Mouse (Mus musculus) thymus, adult 2 months (tissue): ENCODE data around the gene Tmem132b. TPM values are rescaled to one million over a fixed set of nuclear protein-coding genes. Genes with fewer than 3 reads are reported as not detected.

Source experiments
- DNase-seq: peaks from one replicate; pipeline ENCODE4 v3.0.0; 2021
- H3K27ac ChIP-seq: fragments of 200-500 bp; 2 replicates; pipeline ENCODE4 v1.5.1; 2012; ENCODE audit warnings: low read length, control low read depth; ENCODE audit not compliant: control insufficient read depth, insufficient read depth
- H3K27me3 ChIP-seq: fragments of 200-500 bp; 2 replicates; pipeline ENCODE4 v1.6.1; 2012; ENCODE audit warnings: mild to moderate bottlenecking, low read length, moderate library complexity, mixed read lengths; ENCODE audit not compliant: control insufficient read depth, insufficient read depth
- H3K36me3 ChIP-seq: fragments of 200-500 bp; 2 replicates; pipeline ENCODE4 v1.6.1; 2012; ENCODE audit warnings: mild to moderate bottlenecking, low read length, moderate library complexity; ENCODE audit not compliant: control insufficient read depth, insufficient read depth
- H3K4me1 ChIP-seq: fragments of 200-500 bp; replicated peaks from 2 replicates; pipeline ENCODE4 v1.6.1; 2012; ENCODE audit warnings: low read length; ENCODE audit not compliant: control insufficient read depth, insufficient read depth
- H3K4me3 ChIP-seq: fragments of 200-500 bp; 2 replicates; pipeline ENCODE4 v1.5.1; 2012; ENCODE audit warnings: mild to moderate bottlenecking, low read length, control low read depth, moderate library complexity; ENCODE audit not compliant: control insufficient read depth, insufficient read depth
- CTCF ChIP-seq: fragments of 200-500 bp; IDR thresholded peaks from 2 replicates; pipeline ENCODE4 v1.5.1; 2012; ENCODE audit warnings: mild to moderate bottlenecking, control low read depth, low read length, moderate library complexity, borderline replicate concordance; ENCODE audit not compliant: control insufficient read depth, poor library complexity, insufficient read depth; ENCODE audit errors: extremely low read depth
- POLR2A ChIP-seq: fragments of 200-500 bp; IDR thresholded peaks from 2 replicates; pipeline ENCODE4 v1.6.1; 2012; ENCODE audit warnings: mild to moderate bottlenecking, low read length, control low read depth, moderate library complexity; ENCODE audit not compliant: control insufficient read depth, poor library complexity, insufficient read depth; ENCODE audit errors: extremely low read depth
- WGBS: fragments of 180-500 bp; shearing (Covaris S2); methylation state at CpG from one replicate; pipeline ENCODE4 v1.1.7; 2018; 5-methylcytosine and 5-hydroxymethylcytosine counted together
- polyA plus RNA-seq: library from polyadenylated mRNA; depleted of rRNA; stranded (reverse); fragments of >200 nt; gene quantifications from 2 replicates; pipeline ENCODE4 v1.2.3, GENCODE M21; 2012; rRNA removed

Gene Tmem132b
- polyA plus RNA-seq, 1 experiment, result 0.15 TPM

GRCm38 (mm10) chr5:125800025-125800424 is 268.5 kb downstream of the Tmem132b start:
- Histone ChIP-seq H3K4me1 (no peaks in the 10 kb centered on the region; the same call in 1 of the 2 replicates), H3K27ac (no peak overlapping the region), H3K4me3 (no peak overlapping the region), H3K27me3 (no peaks in the 10 kb centered on the region), H3K36me3 (no peaks in the 10 kb centered on the region)
- no peak for TF ChIP-seq POLR2A
- no peak for TF ChIP-seq CTCF
- DNase-seq, result peak; percentile 6
- 19% methylated on average over 11 of the region's 11 CpGs for WGBS

- H3K27ac ChIP-seq, result no peak overlapping the region
- H3K4me3 ChIP-seq, result no peak overlapping the region
- H3K4me1 ChIP-seq, result no peaks in the 10 kb centered on the region; the same call in 1 of the 2 replicates
- H3K27me3 ChIP-seq, result no peaks in the 10 kb centered on the region
- WGBS, result 85% methylated on average over 7 of the region's 7 CpGs
- H3K36me3 ChIP-seq, result no peaks in the 10 kb centered on the region
- no peak for DNase-seq
- no peak for TF ChIP-seq POLR2A
- TF ChIP-seq CTCF, result no peak
These were observed 271.2 kb downstream of the Tmem132b start for GRCm38 (mm10) chr5:125802801-125803200.

DNA sequence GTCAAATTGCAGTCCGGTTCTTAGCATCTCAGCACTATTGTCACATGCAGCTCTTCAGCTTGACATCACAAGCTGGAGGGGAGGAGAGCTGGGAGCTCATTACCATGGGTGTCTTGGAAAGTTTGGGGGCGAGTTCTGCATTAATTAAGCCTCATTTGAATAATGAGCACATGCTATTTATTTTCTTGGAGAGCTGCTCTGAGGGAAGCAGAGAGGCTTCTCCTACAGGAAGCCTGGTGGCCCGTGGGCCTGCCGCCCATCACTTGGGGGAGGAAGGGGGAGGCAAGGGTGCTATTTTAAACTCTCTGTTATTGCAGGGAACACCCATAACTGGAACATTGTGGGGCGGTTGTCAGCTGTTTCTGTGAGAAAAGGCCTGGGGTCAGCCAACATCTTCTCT is 273.8 kb downstream of the Tmem132b start:
- H3K36me3 ChIP-seq, result no peaks in the 10 kb centered on the region
- no peak for DNase-seq
- TF ChIP-seq CTCF (no peak), POLR2A (no peak)
- WGBS, result 53% methylated on average over 5 of the region's 5 CpGs
- H3K4me3 ChIP-seq, result no peak overlapping the region
- no peaks in the 10 kb centered on the region for H3K27me3 ChIP-seq
- no peaks in the 10 kb centered on the region for H3K4me1 ChIP-seq
- no peak overlapping the region for H3K27ac ChIP-seq

DNA sequence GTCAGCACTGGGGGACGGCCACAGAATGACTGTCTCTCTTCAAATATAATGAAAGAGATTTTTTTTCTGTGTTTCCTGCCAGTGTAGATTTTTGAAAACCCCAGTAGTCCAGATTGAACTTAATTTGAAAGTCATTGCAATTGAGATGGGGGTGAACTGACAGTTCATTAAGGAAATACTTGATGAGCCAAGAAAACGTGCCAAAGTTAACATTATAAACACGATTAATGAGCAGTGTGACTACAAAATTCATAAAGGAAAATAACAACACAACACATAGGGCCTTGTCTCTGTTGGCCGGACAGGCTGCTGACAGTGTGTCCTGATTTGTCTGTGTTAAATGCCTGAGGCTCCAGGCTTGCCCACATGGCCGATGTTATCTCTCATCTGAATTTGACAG is 276.3 kb downstream of the Tmem132b start:
- Histone ChIP-seq H3K27ac (no peak overlapping the region), H3K4me3 (no peak overlapping the region), H3K4me1 (no peaks in the 10 kb centered on the region), H3K27me3 (no peaks in the 10 kb centered on the region), H3K36me3 (no peaks in the 10 kb centered on the region)
- TF ChIP-seq POLR2A, result no peak
- no peak for TF ChIP-seq CTCF
- no peak for DNase-seq
- WGBS, result 92% methylated on average over 5 of the region's 5 CpGs

- DNase-seq, result no peak
- WGBS, result 87% methylated on average over 3 of the region's 3 CpGs
- Histone ChIP-seq H3K27ac (no peak overlapping the region), H3K4me3 (no peak overlapping the region), H3K27me3 (no peaks in the 10 kb centered on the region), H3K36me3 (no peaks in the 10 kb centered on the region), H3K4me1 (no peaks in the 10 kb centered on the region)
- no peak for TF ChIP-seq CTCF
- no peak for TF ChIP-seq POLR2A
These were observed 297.8 kb downstream of the Tmem132b start for GRCm38 (mm10) chr5:125829342-125829741.

DNA sequence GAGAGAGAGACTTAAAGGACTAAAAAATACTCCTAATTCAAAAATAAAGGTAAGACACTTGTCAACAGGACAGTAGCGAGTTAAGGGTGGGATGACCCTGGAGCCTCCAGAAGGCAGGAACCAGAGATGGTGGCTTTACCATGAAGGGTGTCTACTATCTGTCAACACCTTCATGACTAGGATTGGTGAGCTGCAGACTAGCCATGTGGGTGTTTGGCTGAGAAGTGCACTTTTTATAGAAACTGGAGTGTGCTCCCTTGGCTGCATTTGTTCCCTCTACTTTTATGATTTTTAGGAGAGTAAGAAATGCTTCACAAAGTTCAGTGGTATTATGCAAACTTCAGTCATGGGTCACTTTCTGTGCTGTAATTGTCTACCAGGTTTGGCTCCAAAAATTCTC is 304.3 kb downstream of the Tmem132b start:
- Histone ChIP-seq H3K27me3 (no peaks in the 10 kb centered on the region), H3K4me3 (no peak overlapping the region), H3K4me1 (no peaks in the 10 kb centered on the region), H3K36me3 (no peaks in the 10 kb centered on the region), H3K27ac (no peak overlapping the region)
- no peak for DNase-seq
- WGBS, result 84% methylated on average over 1 of the region's 1 CpGs
- TF ChIP-seq CTCF (no peak), POLR2A (no peak)

- Histone ChIP-seq H3K27ac (no peak overlapping the region), H3K27me3 (no peaks in the 10 kb centered on the region), H3K36me3 (no peaks in the 10 kb centered on the region), H3K4me1 (no peaks in the 10 kb centered on the region), H3K4me3 (no peak overlapping the region)
- TF ChIP-seq POLR2A, result no peak
- no peak for TF ChIP-seq CTCF
- no peak for DNase-seq
- WGBS, result 89% methylated on average over 5 of the region's 5 CpGs
These were observed 305.2 kb downstream of the Tmem132b start for GRCm38 (mm10) chr5:125836761-125837160.

Other genes with a start within 250 kb of the Tmem132b start
- 75.3 and 80.7 TPM in 2 replicates for gene Scarb1, start 190.7 kb upstream of the Tmem132b start, polyA plus RNA-seq
- gene Gm10382, start 142.5 kb upstream of the Tmem132b start, polyA plus RNA-seq, result 0.18 TPM in 1 of 2 replicates, not detected in the other
- gene Ubc, start 141.6 kb upstream of the Tmem132b start, polyA plus RNA-seq, result 585 and 598 TPM in 2 replicates
- 31.7 and 32.4 TPM in 2 replicates for gene Dhx37, start 97.7 kb upstream of the Tmem132b start, polyA plus RNA-seq
- 22.7 and 26.4 TPM in 2 replicates for gene Bri3bp, start 90.2 kb upstream of the Tmem132b start, polyA plus RNA-seq
- 51.0 and 61.1 TPM in 2 replicates for gene Aacs, start 56.0 kb upstream of the Tmem132b start, polyA plus RNA-seq